Mouse (Mus musculus): ENCODE measurements around the gene Pcyox1. TPM values are rescaled to one million over a fixed set of nuclear protein-coding genes. Genes with fewer than 3 reads are reported as not detected.
"Not testable (repeated sequence)": the region's sequence is repeated elsewhere in the genome, so short reads cannot be mapped to it uniquely, and the experiment has no call there.

Pcyox1 gene
- total RNA-seq, 4 experiments from 2014 or later, result 115 to 118 (median 116) TPM

DNA sequence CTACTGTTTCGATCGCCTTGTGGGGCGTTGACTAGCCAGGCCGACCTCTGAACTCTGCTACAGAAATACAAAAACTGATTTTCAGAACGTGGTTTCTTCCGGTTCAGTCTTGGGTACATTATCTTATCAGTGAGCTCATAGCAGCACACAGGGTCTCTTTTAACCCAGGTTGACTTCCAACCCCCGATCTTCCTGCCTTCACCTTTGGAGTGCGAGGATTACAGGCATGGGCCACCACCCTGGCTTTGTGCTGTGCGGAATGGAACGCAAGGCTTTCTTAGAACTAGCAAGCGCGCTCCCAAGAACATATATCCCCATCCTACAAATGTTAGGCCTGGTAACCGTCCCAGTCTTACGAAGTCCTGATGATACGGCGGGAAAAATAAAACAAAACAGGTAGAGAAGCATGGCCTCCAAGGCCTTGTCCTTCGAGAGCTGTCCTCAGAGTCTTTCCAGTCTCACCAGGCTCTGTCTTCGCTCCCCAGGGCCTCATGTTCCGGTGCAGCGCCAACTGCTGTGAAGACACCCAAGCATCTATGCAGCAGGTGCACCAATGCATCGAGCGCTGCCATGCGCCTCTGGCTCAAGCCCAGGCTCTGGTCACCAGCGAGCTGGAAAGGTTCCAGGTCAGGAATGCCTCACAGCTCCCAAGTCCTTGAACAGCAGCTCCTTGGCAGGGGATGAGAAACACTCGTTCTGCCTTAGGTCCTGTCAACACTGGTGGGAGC is 30.7 kb downstream of the Pcyox1 start:
- DNase-seq (ENCODE audit: low spot score in 2 of 2), result peak; percentile 33 to 47

DNA sequence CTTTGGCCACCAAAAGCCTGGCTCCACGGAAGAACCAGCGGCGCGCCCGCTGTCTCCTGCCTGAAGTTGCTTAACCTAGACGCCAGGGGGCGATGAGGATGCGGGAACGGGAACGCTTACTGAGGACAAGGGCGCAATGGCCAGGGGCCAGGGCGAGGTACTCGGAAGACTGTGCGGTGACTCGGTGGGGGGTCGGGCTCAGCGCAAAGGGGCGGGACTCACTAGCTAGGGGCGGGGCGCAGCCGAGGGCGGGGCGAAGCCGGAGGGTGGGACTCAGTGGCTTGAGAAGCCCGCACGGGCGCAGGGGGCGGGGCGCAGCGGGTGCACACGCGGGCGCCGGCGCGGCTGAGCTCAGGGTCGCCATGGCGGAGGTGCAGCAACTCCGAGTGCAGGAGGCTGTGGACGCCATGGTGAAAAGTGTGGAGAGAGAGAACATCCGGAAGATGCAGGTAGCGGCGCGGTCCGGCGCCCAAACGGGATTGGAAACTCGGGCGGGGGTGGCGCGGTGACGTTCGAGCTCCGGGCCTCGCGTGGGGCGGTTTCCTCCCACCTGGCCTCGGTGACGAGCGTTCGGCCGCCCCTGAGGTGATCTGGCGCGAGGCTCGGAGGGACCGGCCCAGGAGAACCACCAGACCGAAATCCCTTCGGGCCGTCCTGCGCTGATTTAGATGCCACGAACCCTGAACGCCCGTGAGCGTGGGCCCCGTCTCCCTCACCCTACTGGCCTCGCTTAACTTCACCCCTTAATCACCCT is 31.4 kb downstream of the Pcyox1 start, which contains the start of gene Fam136a:
Gene Fam136a, plus strand, starts transcription at position 276 of the 754 bp plus-strand sequence.
- peak; percentile 73 to 90 for DNase-seq (ENCODE audit: low spot score in 2 of 2)

- peak; percentile 56 to 69 for DNase-seq (ENCODE audit: low spot score in 2 of 2)
Measured at GRCm38 (mm10) chr6:86364442-86365141, 32.4 kb downstream of the Pcyox1 start.

DNA sequence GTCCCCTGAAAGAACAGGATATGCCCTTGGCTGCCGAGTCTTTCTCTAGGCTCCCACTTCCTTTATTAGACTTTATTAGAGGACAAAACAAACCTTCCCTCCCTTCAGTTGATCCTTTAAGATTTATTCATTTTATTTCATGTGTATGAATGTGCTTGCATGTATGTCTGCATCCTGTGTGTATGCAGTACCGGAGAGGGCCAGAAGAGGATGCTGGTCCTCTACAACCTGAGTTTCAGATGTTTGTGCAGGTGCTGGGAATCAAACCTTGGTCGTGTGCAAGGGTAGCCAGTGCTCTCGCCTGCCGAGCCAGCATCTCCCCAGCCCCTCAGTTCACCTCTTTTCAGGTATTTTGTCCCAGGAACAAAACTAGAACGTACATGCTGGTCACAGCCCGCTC is 35.6 kb downstream of the Pcyox1 start:
- no peak for DNase-seq (ENCODE audit: low spot score in 2 of 2)

DNA sequence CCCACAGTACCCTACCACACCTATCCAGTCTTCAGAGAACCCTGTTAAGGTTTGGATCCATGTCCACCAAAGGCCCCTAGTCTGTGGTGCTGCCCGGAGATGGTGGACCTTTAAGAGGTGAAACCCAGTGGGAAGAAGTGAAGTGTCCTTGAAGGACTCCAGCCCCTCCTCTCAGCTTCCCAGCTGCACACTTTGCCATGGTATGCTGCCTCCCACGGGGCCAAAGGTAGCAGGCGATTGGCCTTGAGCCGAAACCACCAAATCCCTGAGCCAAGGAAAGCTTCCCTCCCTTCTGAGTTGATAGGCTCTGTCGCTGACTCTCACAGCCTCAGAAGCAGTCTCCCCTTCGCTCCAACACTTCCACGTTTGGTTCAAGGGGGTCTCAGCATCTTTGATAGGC is 36.3 kb downstream of the Pcyox1 start:
- no peak for DNase-seq (ENCODE audit: low spot score in 2 of 2)

DNA sequence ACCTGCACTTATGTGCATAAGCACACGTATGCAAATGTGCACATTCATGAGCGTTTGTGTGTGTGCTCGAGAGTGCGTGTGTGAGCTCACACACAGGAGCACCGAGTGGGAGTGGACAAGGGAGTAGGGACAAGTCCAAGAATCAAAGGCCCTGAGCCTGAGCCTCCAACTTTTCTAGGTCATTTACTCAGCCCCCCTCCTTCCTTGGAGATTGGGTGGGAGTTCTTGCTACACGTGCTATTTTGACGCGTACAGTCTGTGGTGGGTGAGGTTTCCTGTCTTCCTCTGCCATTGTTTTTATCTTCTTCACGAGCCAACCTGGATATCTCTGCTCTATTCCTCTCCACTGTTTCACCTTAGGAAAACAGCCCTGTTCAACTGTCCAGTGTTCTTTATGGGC is 40.0 kb downstream of the Pcyox1 start:
- DNase-seq (ENCODE audit: low spot score in 2 of 2), result no peak

DNA sequence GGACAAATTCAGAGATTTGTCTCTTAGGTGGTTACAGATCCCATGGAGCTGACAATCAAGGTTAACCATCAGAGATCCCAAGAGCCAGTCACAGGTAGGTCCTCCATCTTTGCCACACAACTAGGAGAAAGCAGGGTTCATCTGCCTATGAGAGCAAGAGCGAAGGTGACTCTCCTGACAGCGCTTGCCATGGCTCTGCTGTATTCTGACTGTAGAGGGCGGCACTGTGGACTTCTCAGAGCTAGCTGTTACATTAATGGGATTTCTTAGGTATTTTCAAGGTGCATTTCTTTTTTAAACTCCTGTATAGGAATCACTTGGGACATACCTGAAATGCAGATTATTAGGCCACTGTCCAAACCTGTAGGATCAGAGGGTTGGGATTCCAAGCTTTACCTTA is 42.0 kb downstream of the Pcyox1 start:
- no peak for DNase-seq (ENCODE audit: low spot score in 2 of 2)

- no peak for DNase-seq (ENCODE audit: low spot score in 2 of 2)
Measured at GRCm38 (mm10) chr6:86349257-86349656, 47.7 kb downstream of the Pcyox1 start.

DNA sequence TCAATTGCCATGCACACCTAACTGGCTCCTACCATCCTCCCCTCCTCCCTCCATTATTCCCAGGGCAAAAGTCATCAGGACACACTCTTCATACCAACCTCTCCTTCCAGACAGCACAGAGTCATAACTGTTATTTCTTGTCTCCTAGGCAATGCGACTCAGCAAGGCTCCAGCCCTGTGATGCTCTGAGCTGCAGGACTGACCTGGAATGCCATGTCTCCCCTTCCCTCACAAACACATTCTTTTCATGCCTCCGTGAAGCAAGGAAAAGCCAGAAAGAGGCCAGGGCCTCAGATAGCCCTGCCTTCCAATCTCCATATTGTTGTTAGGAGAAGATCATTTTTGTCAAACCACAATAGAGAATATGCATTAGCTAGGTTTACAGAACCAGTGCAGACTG is 50.9 kb downstream of the Pcyox1 start:
- DNase-seq (ENCODE audit: low spot score in 2 of 2), result no peak

GRCm38 (mm10) chr6:86343656-86344055 is 53.3 kb downstream of the Pcyox1 start:
- no peak for DNase-seq (ENCODE audit: low spot score in 2 of 2)

DNA sequence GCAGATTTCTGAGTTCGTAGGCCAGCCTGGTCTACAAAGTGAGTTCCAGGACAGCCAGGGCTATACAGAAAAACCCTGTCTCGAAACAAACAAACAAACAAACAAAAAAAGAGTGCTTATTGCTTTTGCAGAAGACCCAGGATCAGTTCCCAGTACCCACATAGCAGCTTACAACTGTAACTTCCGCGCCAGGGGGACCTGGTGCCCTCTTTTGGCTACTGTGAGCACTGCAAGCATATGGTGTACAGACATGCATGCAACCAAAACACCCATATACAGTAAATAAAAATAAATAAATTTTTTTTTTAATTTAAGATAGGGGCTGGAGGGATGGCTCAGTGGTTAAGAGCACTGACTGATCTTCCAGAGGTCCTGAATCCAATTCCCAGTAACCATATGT is 60.6 kb downstream of the Pcyox1 start:
- DNase-seq (ENCODE audit: low spot score in 2 of 2), result not testable (repeated sequence)

Other genes with a start within 250 kb of the Pcyox1 start
- 10 to 100 TPM; 27.1 to 30.1 (median 29.1) TPM for gene Tgfa, start 201.9 kb downstream of the Pcyox1 start, total RNA-seq (2022)
- 10 to 100 TPM; 22.6 to 27.0 (median 23.1) TPM for gene Fam136a, start 31.5 kb downstream of the Pcyox1 start, total RNA-seq (2022)
- 10 to 100 TPM; 47.4 to 75.1 (median 61.7) TPM for gene Snrpg, start 25.9 kb downstream of the Pcyox1 start, total RNA-seq (2022)
- 100 to 1,000 TPM in 2 of 4 experiments, 10 to 100 TPM in 2; 91.0 to 107 (median 99.9) TPM for gene Tia1, start 7.1 kb upstream of the Pcyox1 start, total RNA-seq (2022)
- gene Gm44790, start 29.5 kb upstream of the Pcyox1 start, total RNA-seq (2022), result 1 to 10 TPM in 1 of 4 experiments, under 1 TPM in 1, not detected in 2; 0.84 to 3.2 TPM
- 10 to 100 TPM; 19.3 to 25.6 (median 22.3) TPM for gene C87436, start 41.2 kb upstream of the Pcyox1 start, total RNA-seq (2022)
- 100 to 1,000 TPM; 179 to 184 (median 180) TPM for gene Pcbp1, start 129.2 kb upstream of the Pcyox1 start, total RNA-seq (2022)
- gene Asprv1, start 231.0 kb upstream of the Pcyox1 start, total RNA-seq (2022), result 1 to 10 TPM; 1.5 to 2.1 (median 2.0) TPM